ENCODE assay signal across 22 mouse cellular contexts in genomic region chr16:5841167-5841566, GRCm38 (mm10). TPM values are rescaled to one million over a fixed set of nuclear protein-coding genes. Genes with fewer than 3 reads are reported as not detected.
DNase-seq lines count a peak whose midpoint lies in the region; ATAC-seq and TF ChIP-seq lines count a peak whose summit lies in the region.
"Had no signal": no experiment of that assay in that cellular context is flagged by ENCODE, and none has a peak within 500 bp of the region (broad histone marks: within the 10 kb centered on the region; RNA-seq: fewer than 3 reads in every experiment).

No protein-coding gene starts in this region.

- no peaks in the 10 kb centered on the region for H3K27me3 ChIP-seq in heart, embryonic 13.5 days (replicated peaks)
- H3K27me3 ChIP-seq in lung, embryonic 16.5 days (ENCODE audit: control insufficient read depth, insufficient read depth, low read depth, low read length), result no peaks in the 10 kb centered on the region
- H3K27me3 ChIP-seq: hindbrain, embryonic 12.5 days; hindbrain, embryonic 15.5 days had no signal

- H3K9ac ChIP-seq in heart, embryonic 13.5 days, result no peak overlapping the region
- H3K9ac ChIP-seq in lung, embryonic 16.5 days (ENCODE audit: low read length), result no peak overlapping the region
- H3K9ac ChIP-seq: hindbrain, embryonic 12.5 days; hindbrain, embryonic 15.5 days had no signal

- no peak overlapping the region for H3K4me3 ChIP-seq in heart, embryonic 13.5 days
- no peak overlapping the region for H3K4me3 ChIP-seq in lung, embryonic 16.5 days (ENCODE audit: low read length)
- H3K4me3 ChIP-seq: forebrain, embryonic 10.5 days; hindbrain, embryonic 12.5 days; hindbrain, embryonic 15.5 days had no signal

- ATAC-seq in heart, embryonic 13.5 days (ENCODE audit: extremely low read depth, insufficient number of reproducible peaks, low FRiP score, low TSS enrichment), result no peak
- ATAC-seq in lung, embryonic 16.5 days (ENCODE audit: low read depth), result peak; percentile 60
- no peak for ATAC-seq in CD4-positive, CD25-positive, alpha-beta regulatory T cell, adult 4 months
- ATAC-seq: forebrain, embryonic 14.5 days; intestine, postnatal 0 days had no signal

- peaks cover 8% of the 10 kb centered on the region; the same call in 1 of the 2 replicates for H3K4me1 ChIP-seq in heart, embryonic 13.5 days
- no peaks in the 10 kb centered on the region for H3K4me1 ChIP-seq in lung, embryonic 16.5 days (replicated peaks; ENCODE audit: control insufficient read depth, insufficient read depth, low read length)
- H3K4me1 ChIP-seq: hindbrain, embryonic 12.5 days had no signal

- TF ChIP-seq POLR2A in brain, embryonic 14.5 days (IDR thresholded peaks at IDR 0.05; ENCODE audit: borderline replicate concordance, extremely low read depth, insufficient read depth, insufficient read length, poor library complexity, severe bottlenecking), result no peak

- DNase-seq in heart, adult 11 months, result peak; percentile 74
- no peak for DNase-seq in heart, postnatal 10 days
- no peak for DNase-seq in heart, postnatal 14 days
- DNase-seq in lung, postnatal 14 days, result no peak
- DNase-seq in brain, embryonic 14.5 days (ENCODE audit: low read depth), result peak; percentile 11
- DNase-seq: adrenal gland, adult 2 months; adrenal gland, postnatal 14 days; B cell, adult 2 months; cerebellum, adult 18-20 months; cerebellum, adult 9-10 months; cerebellum, postnatal 14 days; gastrocnemius, postnatal 25 days had no signal

- H3K27ac ChIP-seq in heart, embryonic 13.5 days (replicated peaks), result no peak overlapping the region
- no peak overlapping the region for H3K27ac ChIP-seq in lung, embryonic 16.5 days (ENCODE audit: low read length)
- H3K27ac ChIP-seq: forebrain, embryonic 10.5 days; hindbrain, embryonic 12.5 days; hindbrain, embryonic 15.5 days had no signal

- 37% methylated on average over 5 of the region's 5 CpGs for WGBS in heart, embryonic 13.5 days
- 44% methylated on average over 5 of the region's 5 CpGs for WGBS in lung, embryonic 16.5 days

- TF ChIP-seq CTCF in brain, embryonic 14.5 days (IDR thresholded peaks at IDR 0.05; ENCODE audit: borderline replicate concordance, extremely low read depth, insufficient read depth, insufficient read length), result no peak

- H3K36me3 ChIP-seq in heart, embryonic 13.5 days, result no peaks in the 10 kb centered on the region
- H3K36me3 ChIP-seq in lung, embryonic 16.5 days (ENCODE audit: control insufficient read depth, insufficient read depth, low read length), result no peaks in the 10 kb centered on the region
- H3K36me3 ChIP-seq: forebrain, embryonic 10.5 days; hindbrain, embryonic 12.5 days; hindbrain, embryonic 15.5 days had no signal

- H3K4me2 ChIP-seq in heart, embryonic 13.5 days, result peak overlapping the region; percentile 41
- H3K4me2 ChIP-seq in lung, embryonic 16.5 days (ENCODE audit: low read depth, low read length), result no peak overlapping the region
- H3K4me2 ChIP-seq: hindbrain, embryonic 12.5 days; hindbrain, embryonic 15.5 days had no signal

- intact Hi-C loops in heart, postnatal 10 days (cut with DNase I), result no loop called here
- intact Hi-C loops in heart, postnatal 14 days (cut with DNase I), result no loop called here

- no peaks in the 10 kb centered on the region for H3K9me3 ChIP-seq in heart, embryonic 13.5 days
- no peaks in the 10 kb centered on the region for H3K9me3 ChIP-seq in lung, embryonic 16.5 days (ENCODE audit: control insufficient read depth, low read length)
- H3K9me3 ChIP-seq: forebrain, embryonic 10.5 days; hindbrain, embryonic 12.5 days; hindbrain, embryonic 15.5 days had no signal

RNA-seq across cellular contexts. Expression of gene Rbfox1, which starts 44.0 kb away (rescaled TPM):
- total RNA-seq in heart, postnatal 10 days (2021), result 10 to 100 TPM; 35.7 to 36.6 TPM
- 2.8 and 3.7 TPM in 2 replicates for polyA plus RNA-seq in heart, embryonic 13.5 days (2015; fragmentation: Nextera tagmentation; extraction: Ambion mirVana)
- total RNA-seq in heart, postnatal 14 days (2021), result 10 to 100 TPM; 42.1 to 47.4 TPM
- 1.6 and 3.3 TPM in 2 replicates for polyA plus RNA-seq in lung, embryonic 16.5 days (2015; fragmentation: Nextera tagmentation; extraction: Ambion mirVana)
- polyA plus RNA-seq in brain, embryonic 14.5 days (2012; rRNA removed), result 60.3 and 98.9 TPM in 2 replicates
- polyA plus RNA-seq in CD4-positive, CD25-positive, alpha-beta regulatory T cell, adult 4 months (2017; shearing (Covaris generic)), result not detected
- total RNA-seq: hematopoietic stem cell, adult 5-6 weeks; MEL had no signal

Comparison
In these comparisons a context has a peak if more than half of its experiments do, and no peak if none do; other contexts are left out.
1. DNase-seq: peak in heart, adult 11 months (single experiment) and brain, embryonic 14.5 days (single experiment); none in heart, postnatal 10 days (0 of 2), heart, postnatal 14 days (0 of 2) and lung, postnatal 14 days (single experiment).
2. RNA of gene Rbfox1, which starts 44.0 kb away (polyA plus RNA-seq): 60.3 to 98.9 TPM in brain, embryonic 14.5 days; 2.8 to 3.7 TPM in heart, embryonic 13.5 days, 1.6 to 3.3 TPM in lung, embryonic 16.5 days and not detected in CD4-positive, CD25-positive, alpha-beta regulatory T cell, adult 4 months; every median in the first group is over 10 times any median in the second.